Mouse (Mus musculus) forebrain, embryonic 11.5 days (tissue): ENCODE measurements at regions not wholly inside any gene's neighbourhood (a gene's known extent, or its start where the extent isn't known, plus 50 kb on each side); places are given as distances from the start of the nearest gene placed in this dataset.

Source experiments
- ATAC-seq: fragments of 200-750 bp; cut with Nextera tagmentation; replicated peaks from 2 replicates; pipeline ENCODE4 v1.8.0; 2017; ENCODE audit warnings: moderate TSS enrichment; ENCODE audit not compliant: low FRiP score
- DNase-seq: peaks from one replicate; pipeline ENCODE4 v3.0.0-alpha.2; 2017; ENCODE audit warnings: low spot score
- H3K27ac ChIP-seq: fragments of 300-500 bp; sonication (generic); 2 replicates; pipeline ENCODE4 v1.5.1; 2014; ENCODE audit warnings: low read depth, low read length
- H3K27me3 ChIP-seq: fragments of 300-500 bp; sonication (generic); 2 replicates; pipeline ENCODE4 v1.6.1; 2014; ENCODE audit warnings: mild to moderate bottlenecking, low read length, mixed read lengths; ENCODE audit not compliant: control insufficient read depth, insufficient read depth
- H3K36me3 ChIP-seq: fragments of 300-500 bp; sonication (generic); 2 replicates; pipeline ENCODE4 v1.6.1; 2014; ENCODE audit warnings: mild to moderate bottlenecking, low read length, moderate library complexity, mixed read lengths; ENCODE audit not compliant: control insufficient read depth, insufficient read depth
- H3K4me1 ChIP-seq: fragments of 300-500 bp; sonication (generic); replicated peaks from 2 replicates; pipeline ENCODE4 v1.6.1; 2014; ENCODE audit warnings: low read length, mixed read lengths; ENCODE audit not compliant: control insufficient read depth, insufficient read depth
- H3K4me2 ChIP-seq: fragments of 300-500 bp; sonication (generic); 2 replicates; pipeline ENCODE4 v1.6.1; 2014; ENCODE audit warnings: low read depth, mild to moderate bottlenecking, low read length, moderate library complexity, mixed read lengths; ENCODE audit not compliant: severe bottlenecking
- H3K4me3 ChIP-seq: fragments of 300-500 bp; sonication (generic); 2 replicates; pipeline ENCODE4 v1.5.1; 2014; ENCODE audit warnings: low read depth, low read length
- H3K9ac ChIP-seq: fragments of 300-500 bp; sonication (generic); 2 replicates; pipeline ENCODE4 v1.6.1; 2014; ENCODE audit warnings: low read length
- H3K9me3 ChIP-seq: fragments of 300-500 bp; sonication (generic); 2 replicates; pipeline ENCODE4 v1.6.1; 2016; ENCODE audit warnings: low read length, mixed read lengths; ENCODE audit not compliant: control insufficient read depth
- WGBS: fragments of 180-500 bp; shearing (Covaris S2); extraction: QIAGEN DNeasy Blood & Tissue Kit; methylation state at CpG from one replicate; pipeline ENCODE4 v1.1.7; 2014; 5-methylcytosine and 5-hydroxymethylcytosine counted together

- H3K4me2 ChIP-seq, result 0 out of 2 replicates have a peak overlapping the region, but pooled peaks have one; percentile 18
- H3K27me3 ChIP-seq, result no peaks in the 10 kb centered on the region
- H3K27ac ChIP-seq, result no peak overlapping the region
- 18% methylated on average over 20 of the region's 20 CpGs for WGBS
- no peak overlapping the region for H3K4me3 ChIP-seq
- DNase-seq (peak; percentile 84), ATAC-seq (peak; percentile 64; the same call in 1 of the 2 replicates)
- H3K36me3 ChIP-seq, result no peaks in the 10 kb centered on the region
- no peaks in the 10 kb centered on the region for H3K4me1 ChIP-seq
- no peaks in the 10 kb centered on the region for H3K9me3 ChIP-seq
- H3K9ac ChIP-seq, result no peak overlapping the region
Observed at GRCm38 (mm10) chr13:73405720-73406629, 61.0 kb upstream of the Lpcat1 start.

GRCm38 (mm10) chr13:73400921-73401320, 66.1 kb upstream of the Lpcat1 start:
- 79% methylated on average over 1 of the region's 1 CpGs for WGBS
- H3K4me3 ChIP-seq, result no peak overlapping the region
- H3K9ac ChIP-seq, result no peak overlapping the region
- H3K36me3 ChIP-seq, result no peaks in the 10 kb centered on the region
- no peak overlapping the region for H3K4me2 ChIP-seq
- no peaks in the 10 kb centered on the region for H3K9me3 ChIP-seq
- ATAC-seq, result no peak
- H3K4me1 ChIP-seq, result no peaks in the 10 kb centered on the region
- no peak for DNase-seq
- H3K27ac ChIP-seq, result no peak overlapping the region
- no peaks in the 10 kb centered on the region for H3K27me3 ChIP-seq

GRCm38 (mm10) chr13:73397033-73397432, 68.7 kb upstream of the Ndufs6 start:
- Histone ChIP-seq H3K36me3 (no peaks in the 10 kb centered on the region), H3K9me3 (no peaks in the 10 kb centered on the region), H3K4me2 (no peak overlapping the region), H3K27me3 (no peaks in the 10 kb centered on the region), H3K27ac (no peak overlapping the region), H3K4me1 (no peaks in the 10 kb centered on the region), H3K4me3 (no peak overlapping the region), H3K9ac (no peak overlapping the region)
- 11% methylated on average over 4 of the region's 4 CpGs for WGBS
- ATAC-seq (no peak), DNase-seq (no peak)

GRCm38 (mm10) chr13:73395856-73396255, 67.5 kb upstream of the Ndufs6 start:
- Histone ChIP-seq H3K4me2 (no peak overlapping the region), H3K9me3 (no peaks in the 10 kb centered on the region), H3K27me3 (no peaks in the 10 kb centered on the region), H3K27ac (no peak overlapping the region), H3K9ac (no peak overlapping the region), H3K4me1 (no peaks in the 10 kb centered on the region), H3K4me3 (no peak overlapping the region), H3K36me3 (no peaks in the 10 kb centered on the region)
- DNase-seq (no peak), ATAC-seq (no peak)
- 69% methylated on average over 7 of the region's 7 CpGs for WGBS

GRCm38 (mm10) chr13:73389051-73389450, 60.7 kb upstream of the Ndufs6 start:
- H3K4me2 ChIP-seq, result no peak overlapping the region
- WGBS, result 87% methylated on average over 4 of the region's 4 CpGs
- DNase-seq, result no peak
- no peaks in the 10 kb centered on the region for H3K4me1 ChIP-seq
- H3K9me3 ChIP-seq, result no peaks in the 10 kb centered on the region
- no peak overlapping the region for H3K27ac ChIP-seq
- no peak overlapping the region for H3K9ac ChIP-seq
- no peak for ATAC-seq
- no peaks in the 10 kb centered on the region for H3K27me3 ChIP-seq
- H3K4me3 ChIP-seq, result no peak overlapping the region
- H3K36me3 ChIP-seq, result no peaks in the 10 kb centered on the region

- H3K4me2 ChIP-seq, result no peak overlapping the region
- H3K9me3 ChIP-seq, result no peaks in the 10 kb centered on the region
- no peaks in the 10 kb centered on the region for H3K36me3 ChIP-seq
- H3K9ac ChIP-seq, result no peak overlapping the region
- 67% methylated on average over 3 of the region's 3 CpGs for WGBS
- DNase-seq (no peak), ATAC-seq (no peak)
- no peak overlapping the region for H3K4me3 ChIP-seq
- no peaks in the 10 kb centered on the region for H3K4me1 ChIP-seq
- no peaks in the 10 kb centered on the region for H3K27me3 ChIP-seq
- no peak overlapping the region for H3K27ac ChIP-seq
Observed at GRCm38 (mm10) chr13:73383585-73383984, 55.2 kb upstream of the Ndufs6 start.
